Mouse (Mus musculus) MEL (cell line): ENCODE results near the gene Sh3tc1.

ENCODE experiments used
- CTCF ChIP-seq, 3 experiments: IDR thresholded peaks in 2 of 3; conservative IDR thresholded peaks in 1 of 3; 2 replicates each; pipeline ENCODE4 v1.5.1; 2011 to 2012; ENCODE audit warnings: low read length in 3 of 3, low read depth in 2 of 3, mild to moderate bottlenecking in 2 of 3, improper control_type of control experiment in 1 of 3, inconsistent platforms in 1 of 3, mixed read lengths in 1 of 3, moderate library complexity in 1 of 3; ENCODE audit not compliant: control insufficient read depth in 1 of 3, insufficient read depth in 1 of 3, poor library complexity in 1 of 3, severe bottlenecking in 1 of 3
- POLR2A ChIP-seq, 2 experiments: IDR thresholded peaks; 2 replicates each; pipeline ENCODE4 v1.6.1; 2011 to 2012; ENCODE audit warnings: low read length in 2 of 2, mild to moderate bottlenecking in 2 of 2, control low read depth in 1 of 2, improper control_type of control experiment in 1 of 2, low read depth in 1 of 2, moderate library complexity in 1 of 2; ENCODE audit not compliant: control insufficient read depth in 1 of 2, insufficient read depth in 1 of 2, poor library complexity in 1 of 2
- ZKSCAN1 ChIP-seq: IDR thresholded peaks from 2 replicates; pipeline ENCODE4 v1.6.1; 2012; ENCODE audit warnings: low read depth, mild to moderate bottlenecking, inconsistent platforms, low read length, improper control_type of control experiment, moderate library complexity

GRCm38 (mm10) chr5:35722654-35723053 is 17.1 kb downstream of the Sh3tc1 start:
- no peak for TF ChIP-seq CTCF (IDR thresholded peaks at IDR 0.05 in 2 of 3, conservative IDR thresholded peaks at IDR 0.05 in 1 of 3; ENCODE audit: control insufficient read depth in 1 of 3, insufficient read depth in 1 of 3, low read depth in 2 of 3, low read length in 3 of 3, poor library complexity in 1 of 3, severe bottlenecking in 1 of 3)
- no peak for TF ChIP-seq POLR2A (IDR thresholded peaks at IDR 0.05; ENCODE audit: control insufficient read depth in 1 of 2, insufficient read depth in 1 of 2, low read depth in 1 of 2, low read length in 2 of 2, poor library complexity in 1 of 2)
- no peak for TF ChIP-seq ZKSCAN1
